Mouse (Mus musculus): ENCODE measurements around the gene Dnajc14.
"Not testable (repeated sequence)": the region's sequence is repeated elsewhere in the genome, so short reads cannot be mapped to it uniquely, and the experiment has no call there.

Gene Dnajc14

GRCm38 (mm10) chr10:128820217-128820616, 16.4 kb downstream of the Dnajc14 start:
- DNase-seq (ENCODE audit: low read depth, low spot score) = no peak

GRCm38 (mm10) chr10:128821358-128822056, 17.6 kb downstream of the Dnajc14 start, which contains the start of gene Ormdl2:
Gene Ormdl2, minus strand, starts transcription at chr10:128821645.
- peak; percentile 100 for DNase-seq (ENCODE audit: low read depth, low spot score)

GRCm38 (mm10) chr10:128822135-128822534, 18.3 kb downstream of the Dnajc14 start:
- no peak for DNase-seq (ENCODE audit: low read depth, low spot score)

GRCm38 (mm10) chr10:128823087-128823486, 19.2 kb downstream of the Dnajc14 start:
- DNase-seq (ENCODE audit: low read depth, low spot score) = not testable (repeated sequence)

- DNase-seq (ENCODE audit: low read depth, low spot score) = no peak
Observed at GRCm38 (mm10) chr10:128823821-128824220, 20.0 kb downstream of the Dnajc14 start.

GRCm38 (mm10) chr10:128837400-128837799, 33.5 kb downstream of the Dnajc14 start:
- no peak for DNase-seq (ENCODE audit: low read depth, low spot score)

GRCm38 (mm10) chr10:128839434-128839833, 35.6 kb downstream of the Dnajc14 start:
- DNase-seq (ENCODE audit: low read depth, low spot score) = no peak

GRCm38 (mm10) chr10:128840612-128841011, 36.8 kb downstream of the Dnajc14 start:
- DNase-seq (ENCODE audit: low read depth, low spot score) = no peak

- DNase-seq (ENCODE audit: low read depth, low spot score) = no peak
Observed at GRCm38 (mm10) chr10:128843260-128843659, 39.4 kb downstream of the Dnajc14 start.

GRCm38 (mm10) chr10:128845516-128845915, 41.7 kb downstream of the Dnajc14 start:
- DNase-seq (ENCODE audit: low read depth, low spot score) = peak; percentile 30

- no peak for DNase-seq (ENCODE audit: low read depth, low spot score)
Observed at GRCm38 (mm10) chr10:128846664-128847063, 42.8 kb downstream of the Dnajc14 start.

- no peak for DNase-seq (ENCODE audit: low read depth, low spot score)
Observed at GRCm38 (mm10) chr10:128848426-128848825, 44.6 kb downstream of the Dnajc14 start.

GRCm38 (mm10) chr10:128850339-128850738, 46.5 kb downstream of the Dnajc14 start:
- DNase-seq (ENCODE audit: low read depth, low spot score) = no peak

- no peak for DNase-seq (ENCODE audit: low read depth, low spot score)
Observed at GRCm38 (mm10) chr10:128861176-128861575, 57.3 kb downstream of the Dnajc14 start.

- peak; percentile 26 for DNase-seq (ENCODE audit: low read depth, low spot score)
Observed at GRCm38 (mm10) chr10:128866042-128866441, 62.2 kb downstream of the Dnajc14 start.

- no peak for DNase-seq (ENCODE audit: low read depth, low spot score)
Observed at GRCm38 (mm10) chr10:128866518-128866917, 62.7 kb downstream of the Dnajc14 start.

Measured in ES-CJ7 (cell line).